Mouse (Mus musculus) right cerebral cortex, adult 2 months (tissue): ENCODE data around the gene Tmem95.
"Not testable (repeated sequence)": the region's sequence is repeated elsewhere in the genome, so short reads cannot be mapped to it uniquely, and the experiment has no call there.

Experiments
- DNase-seq, 2 experiments: peaks; one replicate each; pipeline ENCODE4 v3.0.0; 2021 to 2022; ENCODE audit warnings: low spot score in 2 of 2

Tmem95 gene

DNA sequence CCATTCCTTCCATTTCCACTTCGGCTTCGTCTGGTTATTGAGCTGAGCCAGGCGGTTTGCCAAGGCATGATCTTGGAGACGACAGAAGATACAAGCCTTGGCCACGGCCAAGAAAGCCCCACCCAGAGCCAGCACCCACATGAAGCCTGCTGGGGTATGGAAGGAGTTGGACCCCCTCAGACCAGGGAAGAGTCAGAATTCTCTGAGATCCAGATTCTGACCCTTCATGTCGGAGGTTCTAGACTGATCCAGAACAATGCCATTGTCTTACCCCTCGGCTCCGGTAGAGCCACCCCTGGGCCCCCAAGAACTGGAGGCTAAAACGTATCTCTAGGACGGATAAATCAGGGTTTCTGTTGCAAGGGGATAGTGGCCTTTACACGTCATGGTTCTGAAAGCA, at the start of gene Tmem95:
Gene Tmem95, minus strand, starts transcription at position 141 of the 400 bp plus-strand sequence.
- DNase-seq, result no peak

DNA sequence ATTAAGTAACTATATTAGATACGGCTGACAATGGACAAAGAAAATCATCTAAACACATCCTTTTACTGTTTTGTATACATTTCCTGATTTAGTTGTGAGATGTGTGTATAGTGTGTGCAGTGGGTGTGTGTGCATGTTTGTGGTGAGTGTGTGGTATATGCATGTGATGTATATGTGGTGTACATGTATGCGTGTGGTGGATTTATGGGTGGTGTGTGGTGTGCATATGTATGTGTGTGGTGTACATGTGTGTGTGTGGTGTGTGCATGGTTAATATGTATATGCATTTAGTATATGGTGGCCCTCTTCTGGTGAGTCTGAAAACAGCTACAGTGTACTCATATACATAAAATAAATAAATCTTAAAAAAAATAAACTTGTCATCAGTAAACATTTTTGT, 49.7 kb upstream of the Tmem95 start:
- DNase-seq, result no peak

DNA sequence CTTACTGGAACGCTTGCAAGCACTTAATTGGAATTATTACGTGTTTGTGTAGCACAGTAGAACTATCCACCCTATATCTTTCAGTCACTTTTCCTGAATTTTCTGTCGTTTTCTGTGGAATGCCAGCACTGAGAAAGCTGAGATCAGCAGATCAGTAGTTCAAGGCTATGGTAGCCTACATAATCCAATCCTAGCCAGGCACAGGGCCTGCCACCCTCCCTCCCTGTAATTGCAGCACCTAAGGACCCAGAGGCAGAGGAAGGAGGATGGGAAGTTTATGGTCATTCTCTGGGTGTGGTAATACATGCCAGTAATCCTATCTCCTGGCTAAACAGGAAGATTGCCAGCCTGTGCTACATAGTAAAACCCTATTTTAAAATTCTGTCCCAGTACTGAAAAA, 45.0 kb upstream of the Tmem95 start:
- no peak for DNase-seq

DNA sequence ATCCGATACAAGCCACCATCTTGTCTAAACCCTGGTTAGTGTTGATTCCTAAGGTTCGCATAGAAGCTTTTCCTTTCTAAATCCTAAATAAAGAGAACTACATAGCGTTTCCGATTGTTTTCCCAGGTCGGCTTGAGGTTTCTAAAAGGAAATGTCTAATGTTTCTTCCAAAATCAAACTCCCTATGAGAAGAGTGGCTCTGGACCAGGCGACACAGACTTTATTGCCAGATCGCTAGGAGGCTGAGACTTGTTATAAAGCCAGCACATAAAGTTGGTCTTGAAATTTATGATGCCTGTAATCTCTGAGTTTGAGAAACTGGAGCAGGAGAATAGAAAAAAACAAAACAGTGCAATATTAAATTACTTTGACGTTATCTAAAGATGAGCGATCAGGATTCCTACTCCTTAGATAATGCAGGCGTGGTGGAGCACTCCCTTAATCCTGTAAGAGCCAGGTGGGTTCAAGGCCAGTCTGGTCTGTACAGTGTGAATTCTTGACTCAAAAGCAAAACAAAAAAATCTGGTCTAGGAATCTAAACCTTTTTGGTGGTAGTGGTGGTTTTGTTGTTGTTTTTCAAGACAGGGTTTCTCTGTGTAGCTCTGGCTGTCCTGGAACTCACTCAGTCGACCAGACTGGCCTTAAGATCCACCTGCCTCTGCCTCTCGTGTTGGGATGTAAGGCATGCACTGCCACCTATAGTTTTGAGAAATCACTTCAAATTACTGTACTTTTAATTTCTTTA, 44.4 kb upstream of the Tmem95 start:
- DNase-seq, result no peak

DNA sequence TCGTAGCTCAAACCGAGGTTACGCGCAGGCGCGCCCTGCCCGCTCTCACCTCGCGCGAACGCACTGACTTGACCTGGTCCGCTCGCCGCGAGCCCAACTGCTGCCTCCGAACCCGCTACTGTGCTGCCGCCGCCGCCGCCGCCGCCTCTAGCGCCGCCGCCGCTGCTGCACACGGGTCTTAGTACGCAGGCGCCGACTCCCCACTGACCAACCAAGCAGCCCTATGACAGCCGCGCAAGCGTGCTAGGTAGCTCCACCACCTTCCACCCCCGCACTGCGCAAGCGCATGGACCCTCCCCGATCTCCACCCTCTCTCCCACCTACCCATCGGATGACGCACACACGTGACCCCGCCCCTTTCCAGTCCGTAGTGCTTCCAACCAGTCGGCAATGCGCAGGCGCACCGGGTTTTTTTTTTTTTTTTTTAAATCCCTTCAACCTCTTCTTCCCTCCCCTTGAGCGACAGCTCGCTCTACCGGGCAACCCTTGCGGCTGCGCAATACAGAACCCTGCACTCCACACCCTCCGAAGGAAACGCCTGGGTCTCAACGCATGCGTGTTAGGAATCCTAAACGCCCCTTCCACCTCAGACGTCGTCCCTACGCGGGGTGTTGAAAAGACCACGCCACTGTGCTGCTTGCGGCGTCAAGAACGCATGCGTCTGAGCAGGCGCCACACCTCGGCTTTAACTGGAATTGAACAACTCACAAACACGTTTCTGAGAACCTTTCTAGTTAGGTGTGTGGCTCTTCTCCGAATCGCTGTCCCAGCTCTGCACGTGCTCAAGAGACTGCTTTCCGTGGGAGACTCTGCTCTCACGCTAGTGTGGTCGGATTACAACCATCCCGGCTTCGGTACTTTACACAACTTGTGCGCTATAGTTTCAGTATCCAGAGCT, 43.5 kb upstream of the Tmem95 start, which contains the start of gene Eif5a:
Gene Eif5a, minus strand, starts transcription at position 845 of the 898 bp plus-strand sequence.
- DNase-seq, result peak; percentile 100

DNA sequence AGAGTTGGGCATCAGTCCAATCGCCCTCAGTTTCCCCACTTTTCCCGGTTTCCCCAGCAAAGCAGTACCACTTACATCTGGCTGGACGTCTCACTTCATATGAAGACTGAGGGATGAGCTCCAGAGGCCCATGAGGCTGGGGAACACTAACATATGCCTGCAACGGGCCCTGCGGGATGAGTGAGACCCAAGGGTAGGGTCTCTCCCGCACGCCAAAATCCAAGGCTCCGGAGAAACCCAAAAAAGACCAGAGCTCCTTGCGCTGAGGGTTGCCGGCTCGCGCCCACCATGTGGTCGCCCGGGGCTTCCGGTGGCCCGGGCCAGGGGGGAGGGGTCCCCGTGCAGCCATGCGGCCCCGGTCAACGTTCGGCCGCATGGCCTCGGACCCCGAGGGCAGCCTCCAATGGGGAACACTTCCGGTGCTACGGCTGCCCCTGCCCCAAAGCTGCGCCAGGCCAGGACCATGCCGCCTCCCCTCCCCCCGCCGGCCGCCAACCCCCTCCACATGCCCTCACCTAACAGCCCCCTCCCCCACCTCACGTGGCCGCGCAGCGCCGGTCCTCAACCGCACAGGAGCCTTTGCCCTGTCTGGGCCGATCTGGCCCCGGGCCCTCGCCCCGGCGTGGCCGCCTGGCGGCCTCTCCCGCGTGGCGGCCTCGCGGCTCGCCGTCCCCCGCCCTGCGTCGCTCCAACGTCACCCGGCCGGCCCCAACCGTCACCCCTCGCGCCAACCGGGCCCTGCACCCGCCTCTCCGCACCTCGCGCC, 42.6 kb upstream of the Tmem95 start:
- no peak for DNase-seq

DNA sequence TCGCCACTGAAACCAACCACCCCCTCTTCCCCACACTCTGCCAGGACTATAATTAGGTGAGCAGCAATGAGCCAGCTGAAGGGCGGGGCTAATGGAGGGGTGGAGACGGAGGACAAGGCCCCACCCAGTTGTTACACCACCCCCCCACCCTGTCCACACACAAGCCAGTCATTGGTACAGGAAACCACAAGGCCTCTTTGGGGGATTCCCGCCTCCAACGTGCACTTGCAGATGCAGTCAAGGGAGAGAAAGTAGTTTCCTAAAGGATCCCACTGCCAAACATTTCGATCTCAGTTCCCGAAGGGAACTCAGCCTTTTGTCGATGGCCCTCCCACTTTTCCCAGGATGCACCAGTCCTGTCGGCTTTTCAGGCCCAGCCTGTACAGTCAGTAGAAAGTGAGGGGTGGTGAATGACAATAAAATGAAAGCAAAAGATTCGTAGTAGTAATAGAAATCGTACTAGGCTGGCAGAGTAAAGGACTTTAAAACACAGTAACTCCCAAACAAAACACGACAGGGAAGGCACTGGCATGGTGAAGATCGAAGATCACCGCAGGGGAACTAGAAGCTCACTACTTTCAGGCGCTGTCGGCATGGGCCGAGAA, 41.9 kb upstream of the Tmem95 start:
- DNase-seq, result peak; percentile 43 to 47

DNA sequence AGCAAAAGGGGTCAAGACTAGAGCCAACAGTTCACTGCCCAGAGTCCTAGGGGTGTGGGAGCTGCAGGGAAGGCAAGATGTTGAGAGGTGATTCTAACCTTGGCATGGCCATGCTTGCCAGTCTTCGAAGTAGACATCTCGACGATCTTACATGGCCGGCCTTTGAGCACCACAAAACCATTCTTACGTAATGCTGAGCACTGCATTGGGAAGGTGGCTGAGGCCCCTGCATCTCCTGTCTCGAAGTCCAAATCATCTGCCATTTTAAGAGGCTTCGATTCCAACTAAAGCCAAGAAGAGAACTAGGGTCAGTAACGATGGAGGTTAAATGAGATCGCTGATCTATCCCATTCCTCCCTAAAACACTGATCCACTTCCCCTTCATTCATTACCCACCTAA, 41.2 kb upstream of the Tmem95 start:
- DNase-seq, result no peak

DNA sequence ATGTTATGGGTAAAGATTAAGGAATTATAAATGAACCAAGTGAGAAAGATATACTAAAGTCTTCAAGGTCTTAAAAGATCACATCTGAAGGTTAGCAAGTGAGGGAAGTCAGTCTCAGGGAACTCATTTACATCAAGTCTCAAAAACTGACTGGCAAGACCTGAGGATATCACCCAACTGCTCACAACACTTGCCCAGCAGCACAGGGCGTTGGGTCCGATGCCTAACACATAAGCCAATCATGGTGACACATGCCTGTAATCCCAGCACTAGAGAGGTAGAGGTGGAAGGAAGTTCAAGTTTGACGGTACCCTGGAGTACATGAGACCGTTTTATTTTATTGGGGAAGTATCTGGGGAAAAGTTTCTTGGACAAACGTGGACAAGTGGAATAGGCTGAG, 40.3 kb upstream of the Tmem95 start:
- DNase-seq, result no peak

DNA sequence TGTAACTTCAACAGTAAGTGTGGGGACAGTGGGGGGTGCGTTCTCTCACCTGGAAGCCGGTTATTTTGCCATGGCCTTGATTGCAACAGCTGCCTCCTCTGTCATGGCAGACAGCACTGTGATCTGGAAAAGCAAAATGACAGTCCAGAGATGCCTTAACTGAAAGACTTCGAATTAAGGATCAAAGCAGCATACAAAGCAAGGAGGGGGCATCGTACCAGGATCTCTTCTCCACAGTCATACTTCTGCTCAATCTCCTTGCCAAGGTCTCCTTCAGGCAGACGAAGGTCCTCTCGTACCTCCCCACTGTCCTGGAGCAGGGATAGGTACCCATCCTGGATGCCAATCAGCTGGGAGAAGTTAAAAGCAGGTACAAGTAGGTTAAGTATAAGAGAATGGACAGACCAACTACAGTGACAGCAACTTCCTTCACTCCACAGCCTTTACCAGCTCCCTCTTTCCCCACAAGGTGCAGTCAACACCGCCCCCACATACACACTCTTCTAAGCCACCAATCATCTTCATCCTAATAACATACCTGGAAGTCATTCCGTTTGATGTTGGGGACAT, 39.6 kb upstream of the Tmem95 start:
- no peak for DNase-seq

DNA sequence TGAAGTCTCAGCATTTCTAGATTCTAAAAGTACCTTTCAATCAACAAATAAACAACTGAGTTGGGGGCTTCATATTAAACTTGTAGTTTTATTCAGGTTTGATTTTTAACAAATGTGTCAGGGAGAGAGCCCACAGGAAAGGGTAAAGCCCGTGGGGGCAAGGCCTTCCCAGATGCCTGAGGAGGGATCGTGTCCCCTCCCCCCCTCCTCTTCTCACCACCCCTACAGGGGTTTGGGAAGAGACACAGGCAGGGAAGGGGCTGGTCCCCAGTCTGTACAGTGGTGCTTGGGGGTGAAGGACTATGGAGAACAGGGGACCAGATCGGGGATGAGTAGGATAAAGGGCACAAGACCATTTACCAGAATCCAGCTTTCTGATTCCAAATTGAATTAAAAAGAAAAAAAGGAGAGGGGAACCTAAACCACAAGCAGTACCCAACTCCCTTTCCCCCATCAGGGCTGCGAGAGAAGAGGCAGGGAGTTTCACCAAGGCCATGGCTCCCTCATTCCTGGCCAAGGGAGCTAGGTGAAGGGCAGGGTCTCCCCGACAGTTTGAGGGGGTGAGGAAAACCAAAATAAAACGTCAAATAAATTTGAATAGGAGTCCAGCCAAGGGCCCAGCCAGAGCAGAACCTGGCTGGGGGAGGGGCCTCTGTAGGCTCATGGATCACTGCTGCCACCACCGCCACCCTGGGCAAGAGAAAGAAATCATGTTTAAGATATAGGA, 39.0 kb upstream of the Tmem95 start:
- not testable (repeated sequence) for DNase-seq

DNA sequence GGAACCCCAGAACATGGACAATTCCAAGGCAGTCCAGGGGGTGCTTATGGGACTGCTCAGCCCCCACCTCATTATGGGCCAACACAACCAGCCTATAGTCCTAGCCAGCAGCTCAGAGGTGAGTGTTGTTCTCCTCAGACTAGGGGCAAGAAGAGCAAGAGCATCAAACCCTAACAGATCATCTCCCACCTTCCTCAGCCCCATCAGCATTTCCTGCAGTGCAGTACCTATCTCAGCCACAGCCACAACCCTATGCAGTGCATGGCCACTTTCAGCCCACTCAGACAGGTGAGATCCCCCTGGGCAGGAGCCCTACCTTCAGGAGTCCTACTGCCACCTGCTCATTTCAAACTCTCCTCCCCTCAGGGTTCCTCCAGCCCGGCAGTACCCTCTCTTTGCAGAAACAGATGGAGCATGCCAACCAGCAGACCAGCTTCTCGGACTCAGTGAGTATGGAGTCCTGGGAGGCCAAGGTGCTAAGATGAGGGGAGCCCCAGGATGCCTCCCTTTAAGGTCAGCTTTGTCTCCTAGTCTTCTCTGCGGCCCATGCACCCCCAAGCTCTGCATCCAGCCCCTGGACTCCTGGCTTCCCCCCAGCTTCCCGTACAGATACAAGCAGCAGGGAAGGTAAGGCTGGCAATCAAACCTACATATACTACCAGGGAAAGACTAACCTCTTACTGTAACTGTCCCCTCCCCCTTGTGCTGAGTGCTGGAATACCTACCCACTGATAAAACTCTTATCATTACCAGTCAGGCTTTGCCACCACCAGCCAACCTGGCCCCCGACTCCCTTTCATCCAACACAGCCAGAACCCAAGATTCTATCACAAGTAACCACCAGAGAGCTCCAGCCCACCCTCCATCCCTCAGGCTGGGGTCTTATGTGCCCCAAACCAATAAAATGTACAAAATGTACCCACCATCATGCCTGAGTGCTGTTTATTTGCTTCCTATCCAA, 38.1 kb upstream of the Tmem95 start:
- no peak for DNase-seq

DNA sequence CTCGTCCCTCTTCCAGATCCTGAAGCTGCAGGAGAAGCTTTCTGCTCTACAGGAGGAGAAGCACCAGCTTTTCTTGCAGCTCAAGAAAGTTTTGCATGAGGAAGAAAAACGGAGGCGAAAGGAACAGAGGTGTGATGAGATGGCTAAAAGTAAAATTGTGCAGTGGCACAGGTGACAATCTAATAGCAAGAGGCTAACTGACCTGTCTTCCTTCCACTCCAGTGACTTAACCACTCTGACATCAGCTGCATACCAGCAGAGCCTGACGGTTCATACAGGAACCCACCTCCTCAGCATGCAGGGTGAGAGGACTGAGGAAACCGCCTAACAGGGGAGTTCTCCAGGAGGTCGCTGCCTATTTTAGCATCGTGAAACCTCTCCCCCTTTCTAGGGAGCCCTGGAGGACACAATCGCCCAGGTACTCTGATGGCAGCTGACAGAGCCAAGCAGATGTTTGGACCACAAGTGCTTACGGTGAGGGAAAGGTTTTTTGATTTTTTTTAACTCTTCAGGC, 37.2 kb upstream of the Tmem95 start:
- DNase-seq, result no peak

DNA sequence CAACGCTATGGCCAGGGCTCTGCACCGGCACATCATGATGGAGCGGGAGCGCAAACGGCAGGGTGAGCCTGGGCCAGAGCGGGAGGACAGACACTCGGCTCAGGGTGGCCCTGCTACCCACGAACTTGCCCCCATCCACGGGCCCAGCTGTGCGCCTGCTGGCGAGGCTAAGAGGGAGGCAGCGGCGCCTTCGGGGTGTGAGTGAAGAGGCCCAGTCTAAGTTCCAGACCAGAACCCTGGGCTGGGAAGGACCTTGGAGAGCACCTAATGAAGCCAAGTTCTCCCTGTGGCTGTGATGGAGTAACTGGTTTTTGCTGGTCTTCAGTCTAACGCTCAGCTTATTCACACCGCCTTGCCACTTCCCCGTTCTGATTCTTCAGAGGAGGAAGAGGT, 36.5 kb upstream of the Tmem95 start:
- DNase-seq, result no peak

DNA sequence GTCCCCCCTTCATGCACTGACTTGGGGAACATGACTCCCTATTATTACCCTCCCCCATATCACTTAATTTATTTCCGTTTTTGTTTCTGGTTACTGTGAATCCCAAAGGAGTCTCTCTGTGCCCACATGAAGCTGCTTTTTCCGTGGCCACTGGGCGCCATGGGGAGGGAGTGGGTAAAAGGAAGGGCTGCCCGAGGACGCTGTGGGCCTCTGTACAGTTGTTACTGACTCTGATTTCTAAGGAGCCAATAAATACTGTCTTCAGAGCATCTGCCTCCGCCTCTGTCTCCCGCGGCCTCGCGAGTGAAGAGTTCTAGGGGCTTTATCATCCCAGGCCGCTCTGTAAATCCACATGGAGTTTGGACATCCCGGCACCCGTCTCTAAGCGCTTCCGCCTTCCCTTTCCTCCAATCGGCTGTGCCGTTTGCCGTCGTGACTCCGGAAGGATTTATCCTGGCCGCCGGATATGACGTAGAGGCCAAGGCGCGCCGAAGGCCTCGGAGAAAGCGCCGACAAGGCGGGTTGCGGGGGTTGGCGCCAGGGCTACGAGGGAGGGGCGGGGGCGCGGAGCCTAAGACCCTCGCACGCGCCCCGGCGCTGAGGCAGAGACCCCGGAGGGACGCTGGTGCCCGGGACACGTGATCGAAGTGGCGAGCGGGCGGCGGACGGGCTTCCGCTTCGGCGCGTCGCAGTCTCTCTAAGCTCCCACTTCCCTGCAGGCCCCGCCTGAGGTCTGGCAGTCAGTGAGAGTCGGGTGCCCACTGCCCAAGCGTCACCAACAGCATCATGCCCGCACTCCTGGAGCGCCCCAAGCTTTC, 35.9 kb upstream of the Tmem95 start, which contains the start of gene Gps2:
Gene Gps2, plus strand, starts transcription at position 335 of the 818 bp plus-strand sequence.
- peak; percentile 95 to 96 for DNase-seq

DNA sequence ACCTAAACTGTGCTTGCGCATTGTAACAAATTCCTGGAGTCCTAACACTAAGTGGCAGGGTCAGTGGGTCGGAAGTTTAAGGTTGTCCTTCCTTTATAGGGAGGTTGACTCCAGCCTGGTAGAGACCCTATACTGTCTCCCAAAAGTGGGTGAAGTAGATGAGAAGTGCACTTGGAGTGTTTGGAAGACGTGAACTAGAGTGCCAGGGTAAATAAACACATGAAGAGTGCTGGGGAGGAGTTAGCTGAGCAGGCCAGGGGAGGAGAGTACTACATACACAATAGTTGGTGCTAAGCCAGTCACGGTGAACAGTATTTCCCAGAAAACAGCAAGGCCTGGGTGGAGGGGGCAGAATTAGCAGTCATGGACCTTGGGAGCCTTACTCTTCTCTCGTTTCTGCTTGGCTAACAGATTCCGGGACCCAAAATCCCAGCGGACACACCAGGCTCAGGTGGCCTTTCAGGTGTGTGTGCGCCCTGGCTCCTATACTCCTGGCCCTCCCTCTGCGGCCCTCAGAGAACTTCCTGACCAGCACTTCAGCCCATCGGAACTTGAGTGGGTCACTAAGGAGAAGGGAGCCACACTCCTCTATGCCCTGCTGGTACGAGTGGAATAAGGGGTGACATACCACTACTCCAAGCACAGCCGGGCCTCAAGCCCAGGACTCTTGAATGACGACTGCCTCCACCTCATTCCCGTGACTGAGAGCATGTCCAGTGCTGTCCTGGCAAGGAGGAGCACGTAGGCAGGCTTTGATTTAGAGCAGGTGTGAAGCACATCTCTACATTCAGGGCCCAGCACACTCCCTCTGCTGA, 35.1 kb upstream of the Tmem95 start:
- DNase-seq, result no peak

DNA sequence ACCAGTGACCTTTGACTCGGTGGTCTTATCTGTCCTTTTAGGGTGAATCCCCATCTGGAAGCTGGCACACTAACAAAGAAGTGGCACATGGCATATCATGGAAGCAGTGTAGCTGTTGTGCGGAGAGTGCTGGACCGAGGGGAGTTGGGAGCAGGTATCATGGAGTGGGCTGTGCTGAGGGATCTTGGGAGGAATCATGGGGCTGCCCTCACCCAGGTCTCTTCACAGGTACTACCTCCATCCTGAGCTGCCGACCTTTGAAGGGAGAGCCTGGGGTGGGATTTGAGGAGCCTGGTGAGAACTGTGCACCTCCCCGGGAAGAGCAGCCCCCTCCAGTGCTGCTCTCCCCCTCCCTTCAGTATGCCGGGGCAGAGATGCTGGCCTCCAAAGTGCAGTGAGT, 33.9 kb upstream of the Tmem95 start:
- DNase-seq, result no peak
